ENCODE assay signal across 24 mouse cellular contexts in the genomic region with DNA sequence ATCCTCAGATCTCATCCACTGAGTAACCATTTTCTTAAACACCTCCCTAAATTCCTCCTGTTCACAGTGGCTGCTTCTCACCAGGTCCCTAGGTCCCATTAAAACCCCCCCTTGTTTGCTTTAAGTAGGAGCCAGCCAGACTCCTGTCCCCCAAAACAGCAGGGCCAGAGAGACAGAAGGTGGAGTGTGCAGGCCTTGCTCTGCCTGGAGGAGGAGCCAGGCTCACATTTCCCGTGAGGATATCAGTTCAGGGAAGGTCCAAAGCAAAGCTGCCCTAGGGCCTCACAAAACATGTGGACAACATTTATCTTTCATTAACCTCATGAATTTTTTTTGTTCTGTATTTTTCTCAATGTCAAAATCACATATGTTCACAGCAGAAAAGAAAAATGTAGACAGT.
A peak's percentile ranks its signal among the peaks of the same experiment; 100 is the strongest.
DNase-seq lines count a peak whose midpoint lies in the region; ATAC-seq lines count a peak whose summit lies in the region.
"Had no signal": no experiment of that assay in that cellular context is flagged by ENCODE, and none has a peak within 500 bp of the region (broad histone marks: within the 10 kb centered on the region; RNA-seq: fewer than 3 reads in every experiment).

No protein-coding gene starts in this region.

- no peaks in the 10 kb centered on the region for H3K27me3 ChIP-seq in kidney, embryonic 14.5 days (ENCODE audit: control insufficient read depth, insufficient read depth, low read length)
- H3K27me3 ChIP-seq in limb, embryonic 10.5 days (ENCODE audit: low read depth, poor library complexity, severe bottlenecking): no peaks in the 10 kb centered on the region
- H3K27me3 ChIP-seq: heart, embryonic 13.5 days; hindbrain, embryonic 12.5 days; hindbrain, embryonic 15.5 days had no signal

- 0% methylated on average over 1 of the region's 1 CpGs for WGBS in kidney, embryonic 14.5 days
- WGBS in limb, embryonic 10.5 days: 15% methylated on average over 1 of the region's 1 CpGs

- H3K27ac ChIP-seq in kidney, embryonic 14.5 days (ENCODE audit: low read depth, low read length): no peak overlapping the region
- H3K27ac ChIP-seq in limb, embryonic 10.5 days: 0 out of 2 replicates have a peak overlapping the region, but pooled peaks have one; percentile 50
- H3K27ac ChIP-seq: heart, adult 2 months; heart, embryonic 10.5 days; heart, embryonic 13.5 days; hindbrain, embryonic 12.5 days; hindbrain, embryonic 15.5 days had no signal

- DNase-seq in embryo, embryonic 11 days: peak; percentile 32
- DNase-seq in embryo, embryonic 9.5 days (ENCODE audit: extremely low spot score): no peak
- DNase-seq in kidney, postnatal 14 days: no peak
- DNase-seq in 3T3-L1 (ENCODE audit: low read depth, low spot score): peak; percentile 49
- no peak for DNase-seq in limb, embryonic 10.5 days (ENCODE audit: low spot score)
- DNase-seq: adrenal gland, adult 8-10 months; adrenal gland, postnatal 25 days; cerebellum, adult 18-20 months; cerebellum, adult 9-10 months; cerebellum, postnatal 14 days; forebrain, postnatal 0 days; gastrocnemius, postnatal 25 days; heart, adult 2 months; heart, postnatal 14 days had no signal

- H3K4me2 ChIP-seq in kidney, embryonic 14.5 days (replicated peaks; ENCODE audit: low read depth, low read length): no peak overlapping the region
- H3K4me2 ChIP-seq: heart, embryonic 13.5 days; hindbrain, embryonic 12.5 days; hindbrain, embryonic 15.5 days had no signal

- ATAC-seq in kidney, embryonic 14.5 days (ENCODE audit: low FRiP score, low TSS enrichment): peak; percentile 85; the same call in 1 of the 2 replicates
- ATAC-seq in erythroid progenitor cell, adult 5-6 weeks (replicated peaks; ENCODE audit: low FRiP score, poor library complexity, severe bottlenecking): no peak
- ATAC-seq: activated CD4-positive, CD25-positive, alpha-beta regulatory T cell, adult 4 months; CD4-positive, CD25-positive, alpha-beta regulatory T cell, adult 4 months; forebrain, embryonic 14.5 days; forebrain, postnatal 0 days; intestine, postnatal 0 days had no signal

- no peaks in the 10 kb centered on the region for H3K36me3 ChIP-seq in kidney, embryonic 14.5 days (ENCODE audit: control insufficient read depth, insufficient read depth, low read length)
- no peaks in the 10 kb centered on the region for H3K36me3 ChIP-seq in limb, embryonic 10.5 days
- H3K36me3 ChIP-seq: heart, embryonic 10.5 days; heart, embryonic 13.5 days; hindbrain, embryonic 12.5 days; hindbrain, embryonic 15.5 days had no signal

- H3K4me1 ChIP-seq in kidney, embryonic 14.5 days (ENCODE audit: control insufficient read depth, insufficient read depth, low read length): no peaks in the 10 kb centered on the region
- H3K4me1 ChIP-seq in limb, embryonic 10.5 days: peaks cover 9% of the 10 kb centered on the region; the same call in 1 of the 2 replicates
- H3K4me1 ChIP-seq: heart, embryonic 10.5 days; heart, embryonic 13.5 days; hindbrain, embryonic 15.5 days had no signal

- no peak overlapping the region for H3K4me3 ChIP-seq in kidney, embryonic 14.5 days (ENCODE audit: low read length)
- no peak overlapping the region for H3K4me3 ChIP-seq in limb, embryonic 10.5 days
- H3K4me3 ChIP-seq: heart, adult 2 months; heart, embryonic 10.5 days; heart, embryonic 13.5 days; hindbrain, embryonic 12.5 days; hindbrain, embryonic 15.5 days had no signal

- H3K9ac ChIP-seq in kidney, embryonic 14.5 days (ENCODE audit: low read depth, low read length): no peak overlapping the region
- H3K9ac ChIP-seq: forebrain, postnatal 0 days; heart, embryonic 13.5 days; hindbrain, embryonic 12.5 days; hindbrain, embryonic 15.5 days had no signal

- H3K9me3 ChIP-seq in kidney, embryonic 14.5 days (ENCODE audit: control insufficient read depth, low read length): no peaks in the 10 kb centered on the region
- no peaks in the 10 kb centered on the region for H3K9me3 ChIP-seq in limb, embryonic 10.5 days (replicated peaks)
- H3K9me3 ChIP-seq: heart, embryonic 10.5 days; heart, embryonic 13.5 days; hindbrain, embryonic 12.5 days; hindbrain, embryonic 15.5 days had no signal

Comparison
In these comparisons a context has a peak if more than half of its experiments do, and no peak if none do; other contexts are left out.
1. DNase-seq: peak in embryo, embryonic 11 days (single experiment) and 3T3-L1 (single experiment); none in embryo, embryonic 9.5 days (single experiment), kidney, postnatal 14 days (single experiment) and limb, embryonic 10.5 days (single experiment).